Mouse (Mus musculus) embryonic facial prominence, embryonic 10.5 days (tissue): ENCODE measurements around the gene Atp2a1. TPM values are rescaled to one million over a fixed set of nuclear protein-coding genes. Genes with fewer than 3 reads are reported as not detected.
A peak's percentile ranks its signal among the peaks of the same experiment; 100 is the strongest.
"Not testable (repeated sequence)": the region's sequence is repeated elsewhere in the genome, so short reads cannot be mapped to it uniquely, and the experiment has no call there.

ENCODE experiments used
- DNase-seq: peaks from one replicate; pipeline ENCODE4 v3.0.0-alpha.2; 2017; ENCODE audit warnings: low spot score
- H3K27ac ChIP-seq: fragments of 300-500 bp; sonication (generic); replicated peaks from 2 replicates; pipeline ENCODE4 v1.5.1; 2016; ENCODE audit warnings: mild to moderate bottlenecking
- H3K27me3 ChIP-seq: fragments of 300-500 bp; sonication (generic); replicated peaks from 2 replicates; pipeline ENCODE4 v1.6.1; 2016; ENCODE audit warnings: low read depth, mild to moderate bottlenecking; ENCODE audit not compliant: poor library complexity, severe bottlenecking
- H3K36me3 ChIP-seq: fragments of 300-500 bp; sonication (generic); replicated peaks from 2 replicates; pipeline ENCODE4 v1.6.1; 2016; ENCODE audit warnings: mild to moderate bottlenecking, moderate library complexity
- H3K4me1 ChIP-seq: fragments of 300-500 bp; sonication (generic); 2 replicates; pipeline ENCODE4 v1.6.1; 2016
- H3K4me3 ChIP-seq: fragments of 300-500 bp; sonication (generic); 2 replicates; pipeline ENCODE4 v1.5.1; 2016; ENCODE audit warnings: mild to moderate bottlenecking, moderate library complexity
- H3K9me3 ChIP-seq: fragments of 300-500 bp; sonication (generic); 2 replicates; pipeline ENCODE4 v1.6.1; 2016; ENCODE audit warnings: mild to moderate bottlenecking
- WGBS: fragments of 180-500 bp; shearing (Covaris S2); methylation state at CpG from one replicate; pipeline ENCODE4 v1.1.7; 2016; 5-methylcytosine and 5-hydroxymethylcytosine counted together
- polyA plus RNA-seq: library from polyadenylated mRNA; unstranded; fragments of >200 nt; fragmentation: Nextera tagmentation; extraction: Ambion mirVana; gene quantifications from 2 replicates; pipeline ENCODE4 v1.2.1, GENCODE M21; 2016

The Atp2a1 gene
- polyA plus RNA-seq, 1 experiment from 2014 or later = 1.8 TPM

- peaks cover 87% of the 10 kb centered on the region for H3K36me3 ChIP-seq
- H3K27ac ChIP-seq = no peak overlapping the region
- DNase-seq = no peak
- H3K4me1 ChIP-seq = peaks cover 15% of the 10 kb centered on the region
- no peaks in the 10 kb centered on the region for H3K27me3 ChIP-seq
- 66% methylated on average over 11 of the region's 11 CpGs for WGBS
- no peaks in the 10 kb centered on the region for H3K9me3 ChIP-seq
- H3K4me3 ChIP-seq = peak overlapping the region; percentile 15; the same call in 1 of the 2 replicates
Measured at GRCm38 (mm10) chr7:126491973-126492372, 29.1 kb upstream of the Atp2a1 start.

DNA sequence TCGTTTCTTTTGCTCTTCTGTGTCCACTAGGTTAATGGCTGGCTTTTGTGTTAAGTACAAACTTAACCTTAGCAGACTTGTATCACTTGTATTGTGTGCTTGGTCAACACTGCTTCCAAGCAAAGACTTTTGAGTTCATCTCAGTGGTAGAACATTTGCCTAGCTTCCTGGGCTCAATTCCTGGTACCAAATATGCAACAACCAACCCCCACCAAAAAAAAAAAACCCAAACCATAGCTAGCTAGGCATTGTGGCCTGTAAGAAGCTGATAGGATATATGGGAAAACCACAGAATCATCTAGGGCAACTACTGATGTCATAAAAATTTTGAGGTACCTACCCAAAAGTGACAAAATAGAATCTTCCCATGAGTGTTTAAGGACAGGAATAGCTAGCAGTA lies 28.1 kb upstream of the Atp2a1 start:
- peaks cover 15% of the 10 kb centered on the region for H3K4me1 ChIP-seq
- WGBS = 88% methylated on average over 1 of the region's 1 CpGs
- H3K4me3 ChIP-seq = no peak overlapping the region
- peaks cover 77% of the 10 kb centered on the region for H3K36me3 ChIP-seq
- no peaks in the 10 kb centered on the region for H3K27me3 ChIP-seq
- no peaks in the 10 kb centered on the region for H3K9me3 ChIP-seq
- no peak overlapping the region for H3K27ac ChIP-seq
- no peak for DNase-seq

GRCm38 (mm10) chr7:126487617-126488385 lies 24.9 kb upstream of the Atp2a1 start:
- 19% methylated on average over 25 of the region's 25 CpGs for WGBS
- Histone ChIP-seq H3K4me1 (peaks cover 20% of the 10 kb centered on the region), H3K27ac (peak overlapping the region; percentile 82), H3K4me3 (peak overlapping the region; percentile 81), H3K36me3 (peaks cover 45% of the 10 kb centered on the region)
- H3K27me3 ChIP-seq, H3K9me3 ChIP-seq, DNase-seq: not testable (repeated sequence)

DNA sequence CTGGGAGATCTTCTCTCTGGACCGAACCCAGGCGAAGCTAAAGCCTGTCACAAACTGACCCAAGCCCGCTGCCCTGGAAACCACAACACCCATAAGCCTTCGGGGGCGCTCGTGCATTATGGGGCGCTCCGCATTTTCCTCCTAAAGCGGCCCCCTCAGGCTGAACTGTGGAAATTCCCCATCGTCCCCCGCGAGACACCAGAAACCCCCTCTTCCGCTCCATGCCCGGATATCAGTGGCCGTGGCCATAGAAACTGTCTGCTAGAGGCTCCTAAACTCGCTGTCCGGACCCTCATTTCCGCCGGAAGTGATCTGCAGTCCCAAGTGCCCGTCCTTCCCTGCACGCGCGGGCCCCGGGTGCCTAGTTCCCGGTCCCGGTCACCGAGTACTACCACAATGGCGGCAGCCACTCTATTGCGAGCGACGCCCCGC lies 24.2 kb upstream of the Atp2a1 start, which contains the start of gene Tufm:
Gene Tufm, plus strand, starts transcription at position 310 of the 432 bp plus-strand sequence.
- DNase-seq = peak; percentile 98
- no peaks in the 10 kb centered on the region for H3K9me3 ChIP-seq
- under 1% methylated on average over 32 of the region's 32 CpGs for WGBS
- peak within 1 kb of the TSS; percentile 81 for H3K4me3 ChIP-seq
- H3K36me3 ChIP-seq = peaks cover 38% of the 10 kb centered on the region
- H3K27ac ChIP-seq = peak within 1 kb of the TSS; percentile 82
- no peaks in the 10 kb centered on the region for H3K27me3 ChIP-seq
- peaks cover 21% of the 10 kb centered on the region for H3K4me1 ChIP-seq

DNA sequence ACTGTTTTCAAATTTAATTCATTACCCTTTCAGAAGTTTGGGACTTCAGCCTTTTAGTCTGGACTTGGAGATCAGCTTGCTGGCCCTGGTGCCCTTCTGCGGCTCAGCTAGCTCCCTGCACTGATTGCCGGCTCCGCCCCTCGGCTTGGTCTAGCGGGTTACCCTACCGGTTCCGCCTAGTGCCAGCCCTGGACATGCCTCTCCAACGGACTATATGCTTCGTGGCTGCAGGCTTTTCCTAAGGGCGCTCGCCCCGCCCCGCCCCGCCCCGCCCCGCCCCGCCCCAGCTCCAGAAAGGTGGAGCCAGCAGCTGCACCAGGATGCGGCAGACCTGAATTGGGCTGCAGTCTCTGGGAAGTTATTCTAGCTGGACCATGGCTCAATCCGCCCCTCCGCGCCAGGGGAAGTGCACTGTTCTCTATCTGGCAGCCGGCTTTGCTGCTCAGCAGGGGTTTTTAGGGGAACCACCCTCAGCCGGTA lies 19.5 kb upstream of the Atp2a1 start:
- Histone ChIP-seq H3K4me1 (peaks cover 11% of the 10 kb centered on the region), H3K9me3 (peaks cover 3% of the 10 kb centered on the region; the same call in 1 of the 2 replicates), H3K4me3 (peak overlapping the region; percentile 54), H3K27me3 (no peaks in the 10 kb centered on the region), H3K36me3 (no peaks in the 10 kb centered on the region), H3K27ac (peak overlapping the region; percentile 73)
- under 1% methylated on average over 23 of the region's 23 CpGs for WGBS
- peak; percentile 93 for DNase-seq

GRCm38 (mm10) chr7:126481699-126482098 lies 18.8 kb upstream of the Atp2a1 start:
- 27% methylated on average over 5 of the region's 5 CpGs for WGBS
- Histone ChIP-seq H3K27ac (no peak overlapping the region), H3K27me3 (no peaks in the 10 kb centered on the region), H3K4me1 (peaks cover 11% of the 10 kb centered on the region), H3K9me3 (peaks cover 3% of the 10 kb centered on the region; the same call in 1 of the 2 replicates), H3K36me3 (no peaks in the 10 kb centered on the region), H3K4me3 (no peak overlapping the region; the same call in 1 of the 2 replicates)
- DNase-seq = no peak

DNA sequence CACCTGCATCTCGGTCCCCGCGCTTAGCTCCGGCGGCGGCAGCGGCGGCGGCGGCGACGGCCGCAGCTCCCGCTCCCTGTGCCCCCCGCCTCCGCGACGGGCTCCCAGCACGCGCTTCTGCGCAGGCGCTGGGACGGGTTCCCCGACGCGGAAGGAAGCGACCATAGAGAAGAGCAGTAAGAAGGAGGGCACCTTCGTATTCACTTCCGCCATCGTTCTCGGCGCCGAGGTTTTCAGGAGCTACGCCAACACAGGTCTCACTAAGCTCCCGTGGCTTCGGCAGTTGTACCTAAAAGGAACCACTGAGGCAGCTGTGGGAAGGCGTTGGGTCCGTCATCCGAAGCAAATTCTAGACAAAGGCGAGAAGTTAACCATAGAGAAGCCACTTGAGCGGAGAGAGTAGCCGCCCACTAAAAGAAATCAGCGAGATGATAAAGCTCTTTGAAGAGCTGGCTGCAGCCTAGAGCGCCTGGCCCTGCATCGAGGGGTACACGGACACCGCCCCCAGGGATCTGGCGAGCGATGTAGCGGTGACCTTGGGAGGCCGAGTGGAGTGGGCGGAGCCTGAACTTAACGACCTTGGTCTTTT lies 12.2 kb upstream of the Atp2a1 start, which contains the start of gene Sh2b1:
Gene Sh2b1, minus strand, starts transcription at position 432 of the 589 bp plus-strand sequence.
- WGBS = under 1% methylated on average over 53 of the region's 53 CpGs
- Histone ChIP-seq H3K9me3 (no peaks in the 10 kb centered on the region), H3K27me3 (no peaks in the 10 kb centered on the region)

GRCm38 (mm10) chr7:126474486-126474955 lies 11.6 kb upstream of the Atp2a1 start:
- Histone ChIP-seq H3K4me1 (peaks cover 26% of the 10 kb centered on the region), H3K9me3 (no peaks in the 10 kb centered on the region), H3K36me3 (peaks cover 37% of the 10 kb centered on the region), H3K27ac (peak overlapping the region; percentile 97), H3K4me3 (peak overlapping the region; percentile 97), H3K27me3 (no peaks in the 10 kb centered on the region)
- WGBS = 4% methylated on average over 27 of the region's 27 CpGs
- DNase-seq = no peak

More for the DNA sequence above, 12.2 kb upstream of the Atp2a1 start, which contains the start of gene Sh2b1:
- DNase-seq = peak; percentile 92
- Histone ChIP-seq H3K27ac (peak within 1 kb of the TSS; percentile 97), H3K4me3 (peak within 1 kb of the TSS; percentile 97), H3K4me1 (peaks cover 26% of the 10 kb centered on the region), H3K36me3 (peaks cover 31% of the 10 kb centered on the region)

DNA sequence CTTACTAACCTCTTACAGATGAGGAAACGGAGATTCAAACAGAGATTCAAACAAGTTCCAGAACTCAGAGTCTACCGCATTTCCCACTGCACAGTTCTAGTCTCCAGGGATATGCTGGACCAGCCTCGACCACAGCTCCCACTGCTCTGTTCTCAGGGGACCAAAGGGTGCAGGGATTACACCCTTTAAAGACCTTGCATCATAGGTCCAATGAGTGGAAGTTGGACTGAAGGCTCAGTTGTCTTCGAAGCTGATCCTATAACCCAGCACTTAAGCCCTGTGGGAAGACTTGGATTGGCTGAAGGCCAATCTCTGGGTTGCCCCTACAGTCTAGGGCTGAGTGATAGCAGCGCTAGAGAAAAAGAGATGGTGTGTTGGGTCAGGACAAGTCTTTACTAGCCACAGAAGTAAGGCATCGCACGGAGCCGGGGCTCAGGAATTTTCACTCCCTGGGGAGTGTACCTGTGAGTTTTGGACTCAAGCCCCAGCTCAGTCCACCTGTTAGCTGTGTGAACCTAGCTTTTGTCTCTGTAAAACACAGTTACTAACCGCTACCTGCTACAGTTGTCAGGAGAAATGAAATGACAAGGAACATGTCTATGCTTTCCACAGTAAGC lies 10.7 kb upstream of the Atp2a1 start:
- H3K9me3 ChIP-seq = no peaks in the 10 kb centered on the region
- peaks cover 26% of the 10 kb centered on the region for H3K4me1 ChIP-seq
- H3K27ac ChIP-seq = no peak overlapping the region
- H3K4me3 ChIP-seq = peak overlapping the region; percentile 97
- H3K27me3 ChIP-seq = no peaks in the 10 kb centered on the region
- WGBS = 88% methylated on average over 9 of the region's 9 CpGs
- DNase-seq = no peak
- H3K36me3 ChIP-seq = peaks cover 46% of the 10 kb centered on the region

DNA sequence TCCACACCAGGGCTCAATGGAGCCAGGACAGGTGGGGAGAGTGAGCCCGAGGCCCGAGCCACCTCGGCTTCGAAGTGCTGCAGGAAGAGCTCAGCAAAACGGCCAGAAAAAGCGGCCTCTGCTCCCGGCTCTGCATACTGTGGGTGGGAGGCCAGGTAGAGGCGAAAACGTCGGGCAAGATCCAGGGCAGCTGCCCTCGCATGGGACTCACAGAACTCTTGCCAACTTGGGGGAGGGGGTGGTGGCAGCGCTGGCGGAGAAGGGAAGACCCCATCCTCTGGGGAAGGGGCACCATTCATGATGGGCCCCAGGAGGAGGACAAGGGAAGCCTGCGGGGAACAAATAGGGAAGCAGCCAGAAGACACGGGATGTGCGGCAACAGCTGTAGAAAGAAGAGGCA lies 9.8 kb upstream of the Atp2a1 start:
- no peaks in the 10 kb centered on the region for H3K27me3 ChIP-seq
- 94% methylated on average over 16 of the region's 16 CpGs for WGBS
- H3K4me1 ChIP-seq = peaks cover 26% of the 10 kb centered on the region
- peaks cover 55% of the 10 kb centered on the region for H3K36me3 ChIP-seq
- 0 out of 2 replicates have a peak overlapping the region, but pooled peaks have one; percentile 6 for H3K4me3 ChIP-seq
- no peaks in the 10 kb centered on the region for H3K9me3 ChIP-seq
- no peak overlapping the region for H3K27ac ChIP-seq
- DNase-seq = no peak

- H3K27ac ChIP-seq = no peak overlapping the region
- H3K4me1 ChIP-seq = peaks cover 26% of the 10 kb centered on the region
- no peak for DNase-seq
- H3K9me3 ChIP-seq = no peaks in the 10 kb centered on the region
- WGBS = 91% methylated on average over 13 of the region's 13 CpGs
- no peaks in the 10 kb centered on the region for H3K27me3 ChIP-seq
- H3K4me3 ChIP-seq = 0 out of 2 replicates have a peak overlapping the region, but pooled peaks have one; percentile 6
- H3K36me3 ChIP-seq = peaks cover 59% of the 10 kb centered on the region
Measured at GRCm38 (mm10) chr7:126472306-126472705, 9.4 kb upstream of the Atp2a1 start.

DNA sequence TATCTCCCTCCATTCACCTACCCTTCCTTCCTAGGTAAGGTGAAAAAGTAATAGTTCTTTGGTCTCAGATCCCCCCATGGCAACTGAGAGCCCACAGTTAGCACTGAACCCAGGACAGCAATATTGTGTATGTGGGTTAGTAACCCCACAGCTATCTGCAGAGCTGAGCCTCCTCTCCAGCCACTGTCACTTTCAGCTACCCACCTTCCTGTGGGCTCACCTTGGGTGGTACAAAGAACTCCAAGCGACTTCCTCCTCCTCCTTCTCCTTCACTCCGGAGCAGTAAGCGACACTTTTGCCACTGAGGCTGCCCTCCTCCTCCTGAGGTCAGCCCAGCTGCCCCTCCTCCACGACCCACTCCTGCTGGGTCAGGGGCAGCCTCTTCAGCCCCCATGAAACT lies 8.9 kb upstream of the Atp2a1 start:
- H3K27ac ChIP-seq = no peak overlapping the region
- H3K4me1 ChIP-seq = peaks cover 26% of the 10 kb centered on the region
- DNase-seq = no peak
- H3K9me3 ChIP-seq = no peaks in the 10 kb centered on the region
- 93% methylated on average over 4 of the region's 4 CpGs for WGBS
- no peak overlapping the region; the same call in 1 of the 2 replicates for H3K4me3 ChIP-seq
- H3K36me3 ChIP-seq = peaks cover 64% of the 10 kb centered on the region
- no peaks in the 10 kb centered on the region for H3K27me3 ChIP-seq
